Mouse (Mus musculus): ENCODE measurements at regions not wholly inside any gene's neighbourhood (a gene's known extent, or its start where the extent isn't known, plus 50 kb on each side); places are given as distances from the start of the nearest gene placed in this dataset.

DNA sequence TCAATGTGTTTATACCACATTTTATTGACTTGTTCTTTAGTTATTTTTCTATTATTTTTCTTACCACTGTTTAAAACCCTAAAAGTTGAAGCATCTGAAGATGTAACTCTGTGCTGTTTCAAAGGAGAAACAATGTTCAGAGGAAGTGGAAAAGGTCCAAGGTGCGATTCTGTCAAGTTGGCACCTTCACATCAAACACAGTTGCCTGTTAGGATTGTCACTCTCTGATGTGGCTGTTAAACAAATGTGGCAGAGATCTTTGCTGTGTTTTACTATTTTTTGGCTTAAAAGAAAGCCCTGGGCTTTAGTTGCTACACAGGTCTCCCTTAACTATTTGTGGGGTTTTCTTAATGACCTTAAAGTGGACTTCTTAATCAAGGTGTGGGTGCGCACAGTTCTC, 190.2 kb upstream of the Cxcr4 start:
- no peak for DNase-seq (ENCODE audit: low spot score in 2 of 2)

GRCm38 (mm10) chr1:128781871-128782270, 189.8 kb upstream of the Cxcr4 start:
- DNase-seq (ENCODE audit: low spot score in 2 of 2) = no peak

DNA sequence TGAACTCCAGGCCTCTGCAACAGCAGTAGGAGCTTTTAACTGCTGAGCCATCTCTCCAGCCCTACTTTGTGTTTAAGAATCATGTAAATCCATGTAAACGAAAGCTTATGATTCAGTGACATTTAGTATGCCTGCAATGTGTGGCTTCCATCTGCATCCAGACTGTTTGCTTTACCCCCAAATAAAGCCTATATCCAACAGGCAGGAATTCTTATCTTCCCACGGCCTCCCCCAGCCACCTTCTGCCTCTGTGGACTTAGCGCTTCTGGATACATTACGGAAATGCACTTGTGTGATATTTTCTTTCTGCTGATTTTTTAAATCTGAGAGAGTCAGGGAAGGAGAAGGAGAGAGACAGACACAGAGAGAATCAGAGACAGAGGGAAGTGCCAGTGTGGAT, 189.2 kb upstream of the Cxcr4 start:
- DNase-seq (ENCODE audit: low spot score in 2 of 2) = peak in 1 of 2 experiments; percentile 28

DNA sequence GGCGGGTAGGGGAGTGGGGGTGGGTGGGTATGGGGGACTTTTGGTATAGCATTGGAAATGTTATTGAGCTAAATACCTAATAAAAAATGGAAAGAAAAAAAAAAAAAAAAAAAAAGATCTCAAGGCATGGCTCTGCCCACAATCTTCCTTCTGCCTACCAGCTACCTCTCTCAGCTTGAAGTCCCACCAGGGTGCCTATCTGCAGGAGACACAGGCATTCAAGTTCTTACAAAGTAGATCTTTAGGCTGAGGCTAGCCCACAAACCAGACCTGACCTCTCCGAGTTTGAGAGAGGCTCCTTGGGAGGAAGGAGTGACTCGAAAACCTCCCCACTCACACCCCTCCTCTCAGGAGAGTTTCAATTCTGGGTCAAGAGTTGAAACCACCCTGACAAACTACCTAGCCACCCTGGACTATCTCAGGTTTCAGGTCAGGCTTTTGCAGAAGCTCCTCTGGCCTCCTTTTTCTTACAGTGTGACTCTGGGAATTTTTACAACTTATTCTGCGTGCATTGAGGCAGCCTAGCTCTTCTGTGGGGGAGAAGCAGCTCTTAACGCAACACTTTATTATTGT, 187.6 kb upstream of the Cxcr4 start:
- no peak for DNase-seq (ENCODE audit: low spot score in 2 of 2)

DNA sequence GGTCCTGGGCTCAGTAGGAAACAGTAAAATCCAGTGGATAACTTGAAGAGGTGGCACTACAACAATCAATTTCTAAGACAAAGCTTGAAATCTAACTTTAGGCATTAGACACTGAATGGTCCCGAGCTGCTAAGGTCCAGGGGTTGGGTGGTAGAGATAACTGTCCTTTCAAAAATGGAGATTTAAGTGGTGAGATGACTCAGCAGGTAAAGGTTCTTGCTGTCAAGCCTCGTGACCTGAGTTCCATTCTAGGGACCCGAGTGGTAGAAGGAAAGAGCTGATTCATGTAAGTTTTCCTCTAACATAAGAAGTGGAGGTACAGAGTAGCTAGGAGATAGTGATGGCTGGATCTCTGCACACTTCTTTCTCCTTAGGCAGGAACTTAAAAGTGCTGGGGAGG, 180.3 kb upstream of the Cxcr4 start:
- DNase-seq (ENCODE audit: low spot score in 2 of 2) = no peak

DNA sequence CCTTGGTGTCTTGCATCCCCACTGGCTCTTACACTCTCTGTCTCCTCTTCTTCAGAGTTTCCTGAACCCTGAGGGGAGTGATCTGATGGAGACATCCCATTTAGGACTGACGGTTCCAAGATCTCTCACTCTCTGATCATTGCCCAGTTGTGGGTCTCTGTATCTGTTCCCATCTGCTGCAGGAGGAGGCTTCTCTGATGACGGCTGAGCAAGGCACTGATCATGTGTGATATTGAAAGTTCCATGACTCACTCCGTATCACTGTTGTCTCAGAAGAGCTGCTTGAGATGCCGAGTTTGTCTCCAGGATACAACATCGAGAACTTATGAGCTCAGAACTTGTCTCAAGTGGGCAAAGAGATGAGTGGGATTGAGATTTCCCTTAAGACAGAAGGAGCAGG, 178.7 kb upstream of the Cxcr4 start:
- DNase-seq (ENCODE audit: low spot score in 2 of 2) = no peak

- DNase-seq (ENCODE audit: low spot score in 2 of 2) = no peak
Observed at GRCm38 (mm10) chr1:128767991-128768390, 175.9 kb upstream of the Cxcr4 start.

DNA sequence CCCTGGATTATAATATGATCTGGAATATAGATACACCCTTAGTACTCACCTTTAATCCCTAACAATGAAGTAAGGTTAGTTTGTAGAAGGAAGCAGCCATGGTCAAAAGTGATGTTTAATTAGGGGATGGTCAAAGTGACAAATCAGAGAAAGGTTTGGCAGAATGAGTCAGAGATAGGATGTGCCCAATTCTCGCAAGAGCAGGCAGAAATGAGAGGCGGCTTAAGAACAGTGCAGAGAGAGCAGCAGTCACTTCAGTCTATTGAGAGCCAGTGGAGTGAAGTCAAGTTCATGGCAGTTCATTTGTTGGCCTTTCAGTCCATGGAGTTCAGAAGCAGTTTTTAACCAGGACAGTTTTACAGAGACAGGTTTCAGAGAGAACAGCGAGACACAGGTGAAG, 175.3 kb upstream of the Cxcr4 start:
- DNase-seq (ENCODE audit: low spot score in 2 of 2) = no peak

DNA sequence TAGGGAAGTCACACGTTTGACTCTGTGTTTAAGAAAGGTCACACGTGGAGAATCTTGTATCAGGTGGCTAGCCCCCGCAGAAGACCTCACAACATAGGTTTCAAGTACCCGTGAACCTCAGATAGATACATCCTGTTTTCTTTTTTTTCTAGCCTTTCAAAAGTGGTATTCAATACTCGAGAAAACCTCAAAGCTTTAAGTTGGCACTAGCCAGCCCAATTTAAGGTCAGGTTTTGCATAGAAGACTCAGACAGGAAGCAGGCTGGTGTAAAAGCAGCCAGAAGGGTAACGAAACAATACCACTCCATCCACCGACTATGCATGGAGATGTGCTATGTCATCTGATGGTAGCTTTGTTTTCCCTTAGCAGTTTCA, 174.8 kb upstream of the Cxcr4 start:
- DNase-seq (ENCODE audit: low spot score in 2 of 2) = no peak

DNA sequence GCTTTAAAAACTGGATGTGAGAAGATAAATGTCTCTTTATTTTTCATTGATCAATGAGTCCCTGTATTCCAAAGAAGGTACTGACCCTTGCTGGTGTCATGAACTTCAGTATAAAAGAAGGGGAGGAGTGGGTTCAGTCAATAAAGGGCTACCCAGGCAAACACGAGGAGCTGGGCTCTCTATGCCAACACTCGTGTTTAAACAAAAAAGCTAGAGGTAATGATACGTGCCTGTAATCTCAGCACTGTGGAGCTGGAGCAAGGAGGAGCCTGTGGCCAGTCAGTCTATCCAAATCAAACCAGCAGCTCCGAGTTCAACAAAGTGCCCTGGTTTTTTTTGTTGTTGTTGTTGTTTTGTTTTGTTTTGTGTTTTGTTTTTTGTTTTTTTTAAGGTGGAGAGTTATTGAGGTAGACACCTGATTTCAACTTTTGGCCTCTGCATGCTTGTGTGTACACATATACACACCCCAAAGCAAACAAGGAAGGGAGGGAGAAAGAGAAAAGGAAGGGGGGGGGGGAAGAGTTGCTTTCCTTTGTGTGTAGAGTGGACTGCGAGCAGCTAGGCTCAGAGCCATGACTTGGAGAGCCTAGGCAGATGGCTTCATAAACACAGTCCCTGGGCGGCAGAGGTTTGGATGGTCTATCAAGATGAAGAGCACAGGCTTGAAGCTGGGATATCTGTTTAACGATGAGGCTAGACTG, 174.2 kb upstream of the Cxcr4 start:
- DNase-seq (ENCODE audit: low spot score in 2 of 2) = no peak

DNA sequence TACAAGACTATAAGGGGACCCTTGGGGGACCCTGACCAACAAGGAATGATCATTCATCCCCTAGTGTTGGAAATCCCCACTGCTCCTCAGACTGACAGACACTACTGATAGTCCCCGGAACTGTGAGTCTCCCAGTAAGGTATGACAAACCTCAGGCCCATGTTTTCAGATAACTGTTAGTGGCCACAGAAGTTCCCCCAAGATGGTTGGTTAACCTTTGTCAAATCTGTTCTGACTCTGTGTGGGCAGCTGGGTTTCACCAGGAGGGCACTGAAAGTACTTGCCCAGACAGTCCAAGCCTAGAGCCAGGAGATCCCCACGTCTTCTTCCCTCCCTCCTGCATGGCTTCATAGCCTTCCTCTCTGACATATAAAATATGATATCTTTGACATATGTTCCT, 173.5 kb upstream of the Cxcr4 start:
- no peak for DNase-seq (ENCODE audit: low spot score in 2 of 2)

DNA sequence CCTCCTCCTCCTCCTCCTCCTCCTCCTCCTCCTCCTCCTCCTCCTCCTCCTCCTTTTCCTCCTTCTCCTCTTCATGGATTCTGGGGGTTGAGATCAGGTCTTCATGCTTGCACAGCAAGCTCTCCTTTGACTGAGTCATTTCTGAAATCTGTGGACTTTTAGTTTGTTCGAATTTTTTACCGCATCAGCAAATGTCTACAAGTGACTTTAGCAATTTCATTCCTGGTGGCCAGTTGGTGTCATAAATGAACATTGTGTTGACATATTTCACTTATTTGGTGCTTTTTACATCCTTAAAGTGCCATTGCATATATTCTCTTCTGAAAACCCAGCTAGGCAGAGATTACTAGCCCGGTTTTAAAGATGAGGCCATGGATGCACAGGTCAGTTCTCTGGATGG, 173.0 kb upstream of the Cxcr4 start:
- DNase-seq (ENCODE audit: low spot score in 2 of 2) = no peak

GRCm38 (mm10) chr1:128762854-128763253, 170.8 kb upstream of the Cxcr4 start:
- DNase-seq (ENCODE audit: low spot score in 2 of 2) = no peak

DNA sequence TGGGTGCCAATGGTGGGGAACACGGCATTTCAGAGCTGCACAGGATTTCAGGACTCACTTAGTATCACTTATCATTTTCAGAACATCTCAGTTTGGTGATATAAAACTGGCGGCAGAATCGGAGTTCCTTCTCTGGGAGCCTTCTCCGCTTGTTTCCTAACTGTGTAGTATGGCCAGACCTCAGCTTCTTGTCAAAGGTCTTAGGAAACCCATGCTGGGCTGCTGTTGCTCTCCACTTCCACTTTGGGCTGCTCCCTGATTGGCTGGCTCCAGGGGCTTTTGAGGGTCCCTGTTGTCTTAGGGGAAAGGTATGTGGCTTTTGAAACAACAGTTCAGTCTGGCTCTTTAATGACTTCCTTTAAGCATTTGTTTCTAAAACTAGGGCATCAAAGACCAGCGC, 170.0 kb upstream of the Cxcr4 start:
- DNase-seq (ENCODE audit: low spot score in 2 of 2) = no peak

- no peak for DNase-seq (ENCODE audit: low spot score in 2 of 2)
Observed at GRCm38 (mm10) chr1:128758802-128759481, 166.8 kb upstream of the Cxcr4 start.

GRCm38 (mm10) chr1:128758294-128758801, 166.3 kb upstream of the Cxcr4 start:
- no peak for DNase-seq (ENCODE audit: low spot score in 2 of 2)

DNA sequence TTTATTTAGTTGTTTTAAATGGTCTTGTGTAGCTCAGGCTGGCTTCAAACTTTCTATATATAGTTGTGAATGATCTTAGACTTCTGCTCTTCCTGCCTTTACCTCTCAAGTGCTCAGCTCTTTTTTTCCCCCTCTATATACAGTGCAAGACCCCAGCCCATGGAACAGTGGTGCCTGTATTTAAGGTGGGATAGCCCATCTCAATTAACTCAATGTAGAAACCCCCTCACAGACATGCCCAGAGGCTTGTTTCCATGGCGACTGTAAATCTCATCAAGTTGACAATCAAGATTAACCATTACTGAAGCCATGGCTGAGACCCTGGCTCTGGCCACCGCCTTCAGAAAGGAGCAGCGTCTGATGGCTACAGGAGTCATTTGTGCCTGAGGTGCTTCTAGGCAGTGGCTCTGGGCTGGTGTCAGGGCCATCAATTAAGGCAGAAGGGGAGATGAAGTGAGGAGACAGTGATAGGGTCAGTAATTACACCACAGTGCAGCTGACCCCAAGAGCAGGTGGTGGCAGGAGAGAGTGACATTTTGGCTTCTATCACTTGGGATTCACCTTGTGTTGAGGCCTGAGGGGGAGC, 161.4 kb upstream of the Cxcr4 start:
- DNase-seq (ENCODE audit: low spot score in 2 of 2) = no peak

DNA sequence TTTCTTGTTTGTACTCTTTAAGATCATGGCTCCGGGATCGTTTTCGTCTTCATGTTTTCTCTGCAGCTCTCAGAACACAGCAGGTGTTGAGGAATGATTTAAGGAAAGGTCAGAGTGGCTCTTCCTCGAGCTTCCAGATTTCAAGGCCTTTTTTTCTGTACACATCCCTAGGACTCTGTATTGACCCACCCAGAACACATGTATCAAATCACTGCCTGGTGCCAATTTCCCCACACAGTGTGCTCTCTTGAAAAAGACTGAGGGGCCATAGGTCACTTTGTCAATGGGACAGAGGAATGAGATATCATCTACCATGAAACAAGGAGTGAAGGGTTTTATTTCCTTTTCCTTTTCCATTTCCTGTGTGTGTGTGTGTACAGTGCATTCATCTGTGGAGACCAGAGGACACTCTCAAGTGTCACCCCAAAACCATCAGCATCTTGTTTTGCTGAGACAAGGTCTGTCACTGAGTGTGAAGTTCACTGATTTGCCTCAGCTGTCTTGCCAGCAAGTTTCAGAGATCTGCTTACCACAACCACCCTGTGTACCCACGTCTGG, 157.4 kb upstream of the Cxcr4 start:
- no peak for DNase-seq (ENCODE audit: low spot score in 2 of 2)

DNA sequence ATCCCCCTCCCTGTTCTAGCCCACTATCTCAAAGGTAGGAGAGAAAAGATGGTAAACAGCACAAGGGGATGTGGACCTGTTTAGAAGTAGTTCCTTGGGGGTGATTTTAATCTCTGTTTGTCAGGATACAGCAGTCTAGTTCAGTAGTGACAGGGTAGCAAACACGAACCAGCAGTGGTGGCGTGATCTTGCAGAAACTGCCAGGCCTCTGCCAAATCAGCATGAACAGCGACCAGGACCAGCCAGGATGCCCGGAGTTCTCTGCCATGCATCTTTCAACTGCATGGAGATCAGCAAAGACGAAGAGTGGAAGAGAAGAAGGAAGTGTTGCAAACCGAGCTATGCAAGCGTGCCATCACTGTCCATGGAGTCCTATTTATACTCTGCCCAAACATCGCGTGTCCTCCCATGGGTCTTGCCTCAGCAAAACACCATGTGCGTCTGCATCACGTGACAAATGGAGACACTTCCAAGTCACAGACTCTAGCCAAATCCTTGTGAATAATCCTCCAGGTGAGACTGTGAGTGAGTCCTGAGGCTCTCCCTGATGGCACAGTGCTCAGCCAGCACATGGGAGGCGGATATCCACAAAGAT, 155.2 kb upstream of the Cxcr4 start:
- no peak for DNase-seq (ENCODE audit: low spot score in 2 of 2)

DNA sequence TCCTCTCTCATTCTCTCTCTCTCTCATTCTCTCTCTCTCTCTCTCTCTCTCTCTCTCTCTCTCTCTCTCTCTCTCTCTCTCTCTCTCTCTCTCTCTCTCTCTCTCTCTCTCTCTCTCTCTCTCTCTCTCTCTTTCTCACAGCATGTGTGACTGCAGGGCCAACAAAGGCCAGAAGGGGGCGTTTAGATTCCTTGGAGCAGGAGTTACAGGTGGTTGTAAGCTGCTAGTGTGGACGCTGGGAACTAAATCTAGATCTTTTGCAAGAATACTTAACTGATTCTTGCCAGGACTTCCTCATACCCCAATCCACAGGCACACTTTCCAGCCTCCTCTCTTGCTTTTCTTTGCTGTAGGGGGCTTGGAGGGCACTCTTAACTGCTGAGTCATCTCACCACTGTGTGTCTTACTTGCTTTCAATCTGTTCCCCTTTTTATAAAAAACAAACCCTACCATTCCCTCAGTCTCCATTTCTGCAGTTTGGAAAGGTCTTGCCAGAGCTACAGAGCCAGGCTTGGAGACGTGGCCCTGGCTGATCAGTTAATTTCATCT, 154.4 kb upstream of the Cxcr4 start:
- no peak for DNase-seq (ENCODE audit: low spot score in 2 of 2)

- peak in 1 of 2 experiments; percentile 7 for DNase-seq (ENCODE audit: low spot score in 2 of 2)
Observed at GRCm38 (mm10) chr1:128740616-128741015, 148.5 kb upstream of the Cxcr4 start.
